Mouse (Mus musculus): Measurements from ENCODE around the gene Amdhd1.

Gene Amdhd1

GRCm38 (mm10) chr10:93538818-93539217 lies 1.0 kb downstream of the Amdhd1 start:
- DNase-seq, result peak; percentile 9

GRCm38 (mm10) chr10:93538287-93538686 lies 1.5 kb downstream of the Amdhd1 start:
- DNase-seq, result peak; percentile 14

GRCm38 (mm10) chr10:93525329-93525728 lies 14.5 kb downstream of the Amdhd1 start:
- DNase-seq, result no peak

- DNase-seq, result no peak
Observed at GRCm38 (mm10) chr10:93520994-93521393, 18.8 kb downstream of the Amdhd1 start.

GRCm38 (mm10) chr10:93519756-93520155 lies 20.1 kb downstream of the Amdhd1 start:
- DNase-seq, result no peak

- no peak for DNase-seq
Observed at GRCm38 (mm10) chr10:93519159-93519558, 20.7 kb downstream of the Amdhd1 start.

GRCm38 (mm10) chr10:93518620-93519019 lies 21.2 kb downstream of the Amdhd1 start:
- DNase-seq, result no peak

GRCm38 (mm10) chr10:93518186-93518585 lies 21.6 kb downstream of the Amdhd1 start:
- no peak for DNase-seq

GRCm38 (mm10) chr10:93517754-93518153 lies 22.1 kb downstream of the Amdhd1 start:
- DNase-seq, result no peak

GRCm38 (mm10) chr10:93515927-93516326 lies 23.9 kb downstream of the Amdhd1 start:
- DNase-seq, result no peak

- DNase-seq, result no peak
Observed at GRCm38 (mm10) chr10:93515419-93515818, 24.4 kb downstream of the Amdhd1 start.

GRCm38 (mm10) chr10:93509532-93510153 lies 30.2 kb downstream of the Amdhd1 start:
- DNase-seq, result no peak

GRCm38 (mm10) chr10:93508383-93508970 lies 31.4 kb downstream of the Amdhd1 start:
- DNase-seq, result no peak

GRCm38 (mm10) chr10:93501346-93501745 lies 38.5 kb downstream of the Amdhd1 start:
- no peak for DNase-seq

- no peak for DNase-seq
Observed at GRCm38 (mm10) chr10:93500864-93501263, 39.0 kb downstream of the Amdhd1 start.

GRCm38 (mm10) chr10:93490451-93490850 lies 49.4 kb downstream of the Amdhd1 start:
- DNase-seq, result no peak

- no peak for DNase-seq
Observed at GRCm38 (mm10) chr10:93488828-93489226, 51.0 kb downstream of the Amdhd1 start.

- no peak for DNase-seq
Observed at GRCm38 (mm10) chr10:93488066-93488827, 51.6 kb downstream of the Amdhd1 start, which contains the start of gene Hal. Hal (plus strand) TSS chr10:93488768.

- peak; percentile 13 for DNase-seq
Observed at GRCm38 (mm10) chr10:93486622-93487021, 53.2 kb downstream of the Amdhd1 start.

GRCm38 (mm10) chr10:93485055-93485691 lies 54.7 kb downstream of the Amdhd1 start:
- peak; percentile 43 for DNase-seq

- no peak for DNase-seq
Observed at GRCm38 (mm10) chr10:93484511-93484910, 55.3 kb downstream of the Amdhd1 start.

Measured in kidney, adult 11 months (tissue).